Mouse (Mus musculus) myocyte (in vitro differentiated cells): ENCODE measurements at regions not wholly inside any gene's neighbourhood (a gene's known extent, or its start where the extent isn't known, plus 50 kb on each side); places are given as distances from the start of the nearest gene placed in this dataset.

Experiments
- H3K27me3 ChIP-seq: one replicate; pipeline ENCODE4 v1.6.1; 2011; ENCODE audit not compliant: control insufficient read depth, insufficient read depth, insufficient read length
- H3K36me3 ChIP-seq: one replicate; pipeline ENCODE4 v1.6.1; 2011; ENCODE audit not compliant: control insufficient read depth, insufficient read depth
- H3K4me2 ChIP-seq: one replicate; pipeline ENCODE4 v1.6.1; 2011; ENCODE audit warnings: low read depth, control low read depth
- H3K4me3 ChIP-seq: one replicate; pipeline ENCODE4 v1.5.1; 2011; ENCODE audit warnings: mild to moderate bottlenecking, control low read depth, moderate library complexity
- H3K79me2 ChIP-seq: one replicate; pipeline ENCODE4 v1.6.1; 2011; ENCODE audit not compliant: control insufficient read depth, insufficient read depth
- H3ac ChIP-seq: one replicate; pipeline ENCODE4 v1.6.1; 2011; ENCODE audit not compliant: control insufficient read depth, insufficient read length
- CEBPB ChIP-seq: IDR thresholded peaks from 2 replicates; pipeline ENCODE4 v1.6.1; 2011; ENCODE audit warnings: mild to moderate bottlenecking, moderate library complexity; ENCODE audit not compliant: poor library complexity, insufficient read depth, severe bottlenecking
- E2F4 ChIP-seq: IDR thresholded peaks from one replicate; pipeline ENCODE4 v1.6.1; 2011; ENCODE audit warnings: mild to moderate bottlenecking, control low read depth, moderate library complexity; ENCODE audit not compliant: insufficient read depth
- MAX ChIP-seq: IDR thresholded peaks from one replicate; pipeline ENCODE4 v1.6.1; 2011; ENCODE audit warnings: low read depth, mild to moderate bottlenecking, control low read depth
- MYOD1 ChIP-seq, 3 experiments: IDR thresholded peaks; one replicate each; pipeline ENCODE4 v1.6.1; 2011; ENCODE audit warnings: control low read depth in 2 of 3, low read depth in 2 of 3, mild to moderate bottlenecking in 2 of 3, moderate library complexity in 1 of 3; ENCODE audit not compliant: insufficient read length in 2 of 3, control insufficient read depth in 1 of 3
- MYOG ChIP-seq, 3 experiments: IDR thresholded peaks; one replicate each; pipeline ENCODE4 v1.6.1; 2011; ENCODE audit warnings: control low read depth in 2 of 3, low read depth in 2 of 3, mild to moderate bottlenecking in 2 of 3; ENCODE audit not compliant: insufficient read length in 2 of 3, control insufficient read depth in 1 of 3, insufficient read depth in 1 of 3
- POLR2A ChIP-seq: IDR thresholded peaks from one replicate; pipeline ENCODE4 v1.6.1; 2011; ENCODE audit warnings: low read depth, mild to moderate bottlenecking, control low read depth, moderate library complexity; ENCODE audit not compliant: insufficient read length
- POLR2AphosphoS2 ChIP-seq: IDR thresholded peaks from one replicate; pipeline ENCODE4 v1.6.1; 2011; ENCODE audit warnings: low read depth, control low read depth; ENCODE audit not compliant: insufficient read length
- REST ChIP-seq: IDR thresholded peaks from one replicate; pipeline ENCODE4 v1.6.1; 2011; ENCODE audit warnings: mild to moderate bottlenecking, control low read depth, moderate library complexity; ENCODE audit not compliant: insufficient read depth, insufficient read length
- SRF ChIP-seq: IDR thresholded peaks from one replicate; pipeline ENCODE4 v1.6.1; 2011; ENCODE audit warnings: low read depth; ENCODE audit not compliant: control insufficient read depth, insufficient read length
- TCF12 ChIP-seq: IDR thresholded peaks from one replicate; pipeline ENCODE4 v1.6.1; 2011; ENCODE audit warnings: mild to moderate bottlenecking, control low read depth; ENCODE audit not compliant: poor library complexity, insufficient read depth, severe bottlenecking
- TCF3 ChIP-seq: IDR thresholded peaks from one replicate; pipeline ENCODE4 v1.6.1; 2011; ENCODE audit warnings: low read depth, control low read depth; ENCODE audit not compliant: insufficient read length
- USF1 ChIP-seq: IDR thresholded peaks from one replicate; pipeline ENCODE4 v1.6.1; 2011; ENCODE audit warnings: low read depth, mild to moderate bottlenecking, control low read depth, moderate library complexity

DNA sequence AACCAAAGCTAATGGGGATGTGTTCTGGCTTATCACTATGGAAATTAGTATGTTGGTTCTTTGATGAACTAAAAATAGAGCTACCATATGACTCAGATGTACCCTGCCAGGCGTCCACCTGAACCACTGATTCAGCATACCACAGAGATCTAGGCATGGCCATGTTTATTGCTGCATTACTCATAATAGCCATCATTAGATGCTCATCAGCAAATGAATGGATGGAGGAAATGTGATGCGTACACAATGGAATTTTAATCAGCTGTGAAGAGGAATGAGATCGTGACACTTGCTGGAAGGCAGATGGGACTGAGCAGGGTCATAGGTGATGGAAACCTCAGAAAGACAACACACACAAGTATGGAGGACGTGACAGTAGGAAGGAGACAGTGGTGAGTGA lies 78.7 kb upstream of the Magi3 start:
- Histone ChIP-seq H3K4me3 (no peak overlapping the region), H3K36me3 (no peaks in the 10 kb centered on the region), H3K79me2 (no peaks in the 10 kb centered on the region), H3ac (no peak overlapping the region), H3K4me2 (peak overlapping the region; percentile 57), H3K27me3 (no peaks in the 10 kb centered on the region)
- TF ChIP-seq MYOG (IDR thresholded peaks at IDR 0.05; ENCODE audit: control insufficient read depth in 1 of 3, insufficient read depth in 1 of 3, insufficient read length in 2 of 3, low read depth in 2 of 3), result peak in 1 of 3 experiments; percentile 27
- no peak for TF ChIP-seq TCF3
- peak in 1 of 3 experiments; percentile 66 for TF ChIP-seq MYOD1 (IDR thresholded peaks at IDR 0.05; ENCODE audit: control insufficient read depth in 1 of 3, insufficient read length in 2 of 3, low read depth in 2 of 3)
- TF ChIP-seq REST, result no peak
- no peak for TF ChIP-seq CEBPB

- TF ChIP-seq USF1 (peak; percentile 70), CEBPB (no peak)
- H3ac ChIP-seq, result no peak overlapping the region
- no peaks in the 10 kb centered on the region for H3K79me2 ChIP-seq
- H3K4me2 ChIP-seq, result peak overlapping the region; percentile 57
- no peak overlapping the region for H3K4me3 ChIP-seq
- no peaks in the 10 kb centered on the region for H3K27me3 ChIP-seq
- no peaks in the 10 kb centered on the region for H3K36me3 ChIP-seq
Measured at GRCm38 (mm10) chr3:104298409-104298808, 78.2 kb upstream of the Magi3 start.

- Histone ChIP-seq H3K4me2 (no peak overlapping the region), H3K4me3 (no peak overlapping the region), H3K36me3 (no peaks in the 10 kb centered on the region), H3K79me2 (no peaks in the 10 kb centered on the region), H3K27me3 (no peaks in the 10 kb centered on the region), H3ac (no peak overlapping the region)
- no peak for TF ChIP-seq REST
- no peak for TF ChIP-seq MAX
- no peak for TF ChIP-seq MYOG (IDR thresholded peaks at IDR 0.05; ENCODE audit: control insufficient read depth in 1 of 3, insufficient read depth in 1 of 3, insufficient read length in 2 of 3, low read depth in 2 of 3)
- no peak for TF ChIP-seq E2F4
- no peak for TF ChIP-seq MYOD1 (IDR thresholded peaks at IDR 0.05; ENCODE audit: control insufficient read depth in 1 of 3, insufficient read length in 2 of 3, low read depth in 2 of 3)
- no peak for TF ChIP-seq POLR2AphosphoS2
- TF ChIP-seq CEBPB, result no peak
Measured at GRCm38 (mm10) chr3:104297112-104297511, 76.9 kb upstream of the Magi3 start.

GRCm38 (mm10) chr3:104295856-104296255 lies 75.7 kb upstream of the Magi3 start:
- Histone ChIP-seq H3ac (no peak overlapping the region), H3K36me3 (no peaks in the 10 kb centered on the region), H3K27me3 (no peaks in the 10 kb centered on the region), H3K4me3 (no peak overlapping the region), H3K79me2 (no peaks in the 10 kb centered on the region), H3K4me2 (peak overlapping the region; percentile 63)
- peak; percentile 88 for TF ChIP-seq CEBPB
- TF ChIP-seq SRF, result no peak

DNA sequence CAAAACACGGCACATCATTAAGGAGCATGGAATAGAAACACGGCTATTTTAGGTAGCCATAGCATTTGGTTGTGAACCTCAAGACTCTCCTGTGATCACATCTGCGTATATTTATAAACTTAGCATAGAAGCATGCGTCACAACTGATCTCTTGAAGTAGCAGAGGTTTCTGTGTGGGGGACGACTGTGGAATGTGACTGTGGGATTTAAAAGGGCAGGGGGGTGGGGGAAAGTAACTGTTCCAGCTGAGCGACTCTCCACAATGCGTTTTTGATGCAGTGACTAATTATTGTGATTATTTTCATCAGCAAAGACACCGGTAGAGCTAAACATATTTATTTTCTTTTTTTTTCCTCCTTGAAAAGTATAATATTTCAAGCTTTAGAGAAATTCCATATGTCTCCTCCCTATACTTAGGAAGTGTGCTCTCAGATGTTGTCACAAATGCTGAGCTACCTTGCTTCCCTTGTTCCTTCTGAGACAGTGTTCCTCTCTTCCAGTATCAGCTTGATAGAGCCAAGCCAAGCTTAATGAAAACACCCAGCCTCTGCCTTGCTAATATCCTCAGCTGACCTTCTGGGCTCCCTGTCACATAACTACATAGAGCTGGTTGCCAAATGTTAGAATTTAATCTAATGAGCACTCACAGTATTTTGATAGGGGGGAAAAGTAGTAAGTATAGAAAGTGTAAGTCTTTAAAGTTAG lies 75.0 kb upstream of the Magi3 start:
- TF ChIP-seq TCF3 (no peak), USF1 (no peak), REST (no peak), CEBPB (no peak), E2F4 (no peak), POLR2AphosphoS2 (no peak), POLR2A (no peak), MAX (no peak), SRF (no peak), TCF12 (no peak)
- H3K4me3 ChIP-seq, result no peak overlapping the region

DNA sequence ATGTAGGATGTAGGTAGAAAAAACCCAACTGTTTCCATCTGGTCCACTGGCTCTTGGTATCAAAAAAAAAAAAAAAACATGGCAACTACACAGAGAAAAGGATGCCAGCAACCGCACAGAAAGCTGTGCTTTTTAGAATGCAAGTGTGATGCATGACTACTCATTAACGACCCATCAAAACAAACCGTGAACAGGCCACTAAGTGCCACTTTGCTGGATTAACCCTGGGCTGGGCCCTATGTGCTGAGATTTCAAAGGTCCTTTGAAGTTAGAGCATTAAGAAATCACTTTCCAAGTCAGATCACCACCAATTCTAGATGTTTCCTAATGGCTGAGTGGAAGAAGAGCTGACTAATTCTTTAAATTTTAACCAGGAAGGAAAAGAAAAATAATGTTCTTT lies 73.7 kb upstream of the Magi3 start:
- Histone ChIP-seq H3K36me3 (no peaks in the 10 kb centered on the region), H3ac (no peak overlapping the region), H3K4me2 (no peak overlapping the region), H3K27me3 (no peaks in the 10 kb centered on the region), H3K4me3 (no peak overlapping the region), H3K79me2 (no peaks in the 10 kb centered on the region)
- TF ChIP-seq CEBPB, result no peak

More for the DNA sequence above, 75.0 kb upstream of the Magi3 start:
- Histone ChIP-seq H3K27me3 (no peaks in the 10 kb centered on the region), H3K4me2 (peak overlapping the region; percentile 63), H3K79me2 (no peaks in the 10 kb centered on the region), H3ac (no peak overlapping the region), H3K36me3 (no peaks in the 10 kb centered on the region)
